Mouse (Mus musculus): ENCODE data around the gene Lrrc74a. TPM values are rescaled to one million over a fixed set of nuclear protein-coding genes. Genes with fewer than 3 reads are reported as not detected.

Lrrc74a gene
- polyA plus RNA-seq, 1 experiment from 2014 or later: not detected

GRCm38 (mm10) chr12:86764060-86764459 is 29.9 kb downstream of the Lrrc74a start:
- Histone ChIP-seq H3K27me3 (ENCODE audit: control insufficient read depth, insufficient read depth, low read depth, low read length) (no peaks in the 10 kb centered on the region), H3K4me3 (ENCODE audit: low read depth, low read length) (no peak overlapping the region), H3K9ac (ENCODE audit: low read depth, low read length) (no peak overlapping the region), H3K4me1 (ENCODE audit: control insufficient read depth, low read depth, low read length) (no peaks in the 10 kb centered on the region), H3K4me2 (ENCODE audit: low read depth, low read length) (no peak overlapping the region), H3K27ac (ENCODE audit: low read length) (no peak overlapping the region), H3K9me3 (replicated peaks; ENCODE audit: control insufficient read depth, low read length) (no peaks in the 10 kb centered on the region), H3K36me3 (ENCODE audit: control insufficient read depth, insufficient read depth) (no peaks in the 10 kb centered on the region)
- 47% methylated on average over 6 of the region's 6 CpGs for WGBS (ENCODE audit: insufficient replicate concordance)
- ATAC-seq (ENCODE audit: low read depth): no peak

- Histone ChIP-seq H3K36me3 (ENCODE audit: control insufficient read depth, insufficient read depth) (no peaks in the 10 kb centered on the region), H3K4me2 (ENCODE audit: low read depth, low read length) (no peak overlapping the region), H3K4me3 (ENCODE audit: low read depth, low read length) (no peak overlapping the region), H3K27me3 (ENCODE audit: control insufficient read depth, insufficient read depth, low read depth, low read length) (no peaks in the 10 kb centered on the region), H3K9ac (ENCODE audit: low read depth, low read length) (no peak overlapping the region), H3K9me3 (replicated peaks; ENCODE audit: control insufficient read depth, low read length) (no peaks in the 10 kb centered on the region), H3K27ac (ENCODE audit: low read length) (no peak overlapping the region), H3K4me1 (ENCODE audit: control insufficient read depth, low read depth, low read length) (no peaks in the 10 kb centered on the region)
- no peak for ATAC-seq (ENCODE audit: low read depth)
- 70% methylated on average over 8 of the region's 8 CpGs for WGBS (ENCODE audit: insufficient replicate concordance)
Observed at GRCm38 (mm10) chr12:86766467-86766866, 32.3 kb downstream of the Lrrc74a start.

DNA sequence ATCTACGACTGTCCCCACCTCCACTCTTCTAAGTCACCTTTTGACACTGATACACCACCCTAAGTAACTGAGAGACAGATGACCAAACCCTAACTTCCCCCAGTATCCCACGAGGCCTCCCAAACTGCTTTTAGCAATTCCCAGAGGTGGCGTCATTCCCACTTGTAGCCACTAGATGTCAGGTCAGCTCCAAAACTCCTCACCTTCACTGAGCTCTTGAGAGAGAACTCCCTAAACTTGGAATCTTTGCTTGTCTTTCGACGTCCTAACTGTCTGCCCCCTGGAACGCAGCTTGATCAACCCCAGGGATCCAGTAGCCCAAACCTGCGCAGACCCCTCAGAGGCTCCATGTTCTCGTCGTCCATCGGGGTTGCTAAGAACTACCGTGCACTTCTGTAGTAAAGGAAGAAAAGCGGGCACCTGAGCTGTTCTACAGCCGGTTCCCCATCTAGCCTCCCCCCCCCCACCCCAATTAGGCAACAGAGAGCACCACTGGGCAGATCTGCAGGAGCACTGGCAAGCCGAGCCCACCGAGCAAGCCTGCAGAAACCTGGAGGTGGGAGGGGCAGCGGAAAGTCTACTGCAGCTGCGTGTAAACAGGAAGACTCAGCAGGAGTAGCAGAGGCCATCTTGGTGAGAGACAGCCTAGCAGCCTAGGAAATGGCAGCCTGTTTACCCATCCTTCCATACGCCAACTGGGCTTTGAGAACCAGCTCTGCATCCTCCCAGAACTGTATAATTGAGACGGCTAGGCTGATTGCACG is 33.9 kb downstream of the Lrrc74a start:
- Histone ChIP-seq H3K9me3 (replicated peaks; ENCODE audit: control insufficient read depth, low read length) (no peaks in the 10 kb centered on the region), H3K4me3 (ENCODE audit: low read depth, low read length) (no peak overlapping the region), H3K4me2 (ENCODE audit: low read depth, low read length) (no peak overlapping the region), H3K27ac (ENCODE audit: low read length) (no peak overlapping the region), H3K27me3 (ENCODE audit: control insufficient read depth, insufficient read depth, low read depth, low read length) (no peaks in the 10 kb centered on the region), H3K4me1 (ENCODE audit: control insufficient read depth, low read depth, low read length) (no peaks in the 10 kb centered on the region), H3K36me3 (ENCODE audit: control insufficient read depth, insufficient read depth) (no peaks in the 10 kb centered on the region), H3K9ac (ENCODE audit: low read depth, low read length) (no peak overlapping the region)
- ATAC-seq (ENCODE audit: low read depth): no peak
- WGBS (ENCODE audit: insufficient replicate concordance): 38% methylated on average over 20 of the region's 20 CpGs

GRCm38 (mm10) chr12:86768986-86769580 is 34.9 kb downstream of the Lrrc74a start:
- H3K4me3 ChIP-seq (ENCODE audit: low read depth, low read length): no peak overlapping the region
- no peaks in the 10 kb centered on the region for H3K4me1 ChIP-seq (ENCODE audit: control insufficient read depth, low read depth, low read length)
- H3K36me3 ChIP-seq (ENCODE audit: control insufficient read depth, insufficient read depth): no peaks in the 10 kb centered on the region
- no peak overlapping the region for H3K27ac ChIP-seq (ENCODE audit: low read length)
- no peak for ATAC-seq (ENCODE audit: low read depth)
- H3K27me3 ChIP-seq (ENCODE audit: control insufficient read depth, insufficient read depth, low read depth, low read length): no peaks in the 10 kb centered on the region
- H3K9ac ChIP-seq (ENCODE audit: low read depth, low read length): no peak overlapping the region
- no peaks in the 10 kb centered on the region for H3K9me3 ChIP-seq (replicated peaks; ENCODE audit: control insufficient read depth, low read length)
- H3K4me2 ChIP-seq (ENCODE audit: low read depth, low read length): no peak overlapping the region
- WGBS (ENCODE audit: insufficient replicate concordance): 22% methylated on average over 4 of the region's 4 CpGs

DNA sequence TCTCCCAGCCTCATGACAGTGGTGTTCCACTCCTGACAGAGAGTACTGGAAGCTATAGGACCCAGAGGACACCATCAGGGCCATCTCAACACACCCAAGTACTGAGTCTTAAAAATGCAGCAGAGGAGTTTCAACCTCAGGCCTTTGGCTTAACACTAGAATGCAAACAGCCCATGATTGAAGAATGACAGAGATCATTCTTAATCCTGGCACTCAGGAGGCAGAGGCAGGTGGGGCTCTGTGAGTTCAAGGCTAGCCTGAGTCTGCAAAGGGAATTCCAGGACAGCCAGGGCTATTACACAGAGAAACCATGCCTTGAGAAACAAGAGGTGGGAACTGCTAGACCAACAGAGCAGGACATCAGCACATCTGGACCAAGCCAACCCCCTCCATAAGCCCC is 35.6 kb downstream of the Lrrc74a start:
- Histone ChIP-seq H3K9me3 (replicated peaks; ENCODE audit: control insufficient read depth, low read length) (no peaks in the 10 kb centered on the region), H3K4me1 (ENCODE audit: control insufficient read depth, low read depth, low read length) (no peaks in the 10 kb centered on the region), H3K4me3 (ENCODE audit: low read depth, low read length) (no peak overlapping the region), H3K27ac (ENCODE audit: low read length) (no peak overlapping the region), H3K27me3 (ENCODE audit: control insufficient read depth, insufficient read depth, low read depth, low read length) (no peaks in the 10 kb centered on the region), H3K4me2 (ENCODE audit: low read depth, low read length) (no peak overlapping the region), H3K36me3 (ENCODE audit: control insufficient read depth, insufficient read depth) (no peaks in the 10 kb centered on the region), H3K9ac (ENCODE audit: low read depth, low read length) (no peak overlapping the region)
- no peak for ATAC-seq (ENCODE audit: low read depth)

GRCm38 (mm10) chr12:86770261-86770670 is 36.1 kb downstream of the Lrrc74a start:
- no peaks in the 10 kb centered on the region for H3K27me3 ChIP-seq (ENCODE audit: control insufficient read depth, insufficient read depth, low read depth, low read length)
- H3K36me3 ChIP-seq (ENCODE audit: control insufficient read depth, insufficient read depth): no peaks in the 10 kb centered on the region
- WGBS (ENCODE audit: insufficient replicate concordance): 40% methylated on average over 4 of the region's 4 CpGs
- no peak overlapping the region for H3K4me3 ChIP-seq (ENCODE audit: low read depth, low read length)
- no peak overlapping the region for H3K9ac ChIP-seq (ENCODE audit: low read depth, low read length)
- no peak for ATAC-seq (ENCODE audit: low read depth)
- H3K9me3 ChIP-seq (replicated peaks; ENCODE audit: control insufficient read depth, low read length): no peaks in the 10 kb centered on the region
- no peak overlapping the region for H3K27ac ChIP-seq (ENCODE audit: low read length)
- H3K4me2 ChIP-seq (ENCODE audit: low read depth, low read length): no peak overlapping the region
- H3K4me1 ChIP-seq (ENCODE audit: control insufficient read depth, low read depth, low read length): no peaks in the 10 kb centered on the region

DNA sequence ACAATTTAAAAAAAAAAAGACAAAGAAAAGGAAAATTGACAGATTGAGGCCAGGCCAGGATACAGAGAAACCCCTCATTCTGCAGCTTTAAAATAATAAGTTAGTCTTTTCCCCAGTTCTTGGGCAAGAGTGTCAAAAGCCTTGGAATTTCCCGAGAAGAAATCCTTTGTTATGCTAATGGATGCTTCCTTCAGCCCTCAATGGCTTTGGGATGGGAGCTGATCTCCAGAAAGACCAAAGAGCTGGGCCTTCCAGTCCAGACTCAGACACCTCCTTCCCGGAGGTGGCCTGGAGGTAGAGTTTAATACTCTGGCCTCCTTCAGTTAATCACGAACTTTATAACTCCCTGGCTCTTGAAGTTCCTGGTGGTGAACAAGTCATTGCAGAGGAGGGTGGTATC is 36.8 kb downstream of the Lrrc74a start:
- no peak for ATAC-seq (ENCODE audit: low read depth)
- Histone ChIP-seq H3K9me3 (replicated peaks; ENCODE audit: control insufficient read depth, low read length) (no peaks in the 10 kb centered on the region), H3K9ac (ENCODE audit: low read depth, low read length) (no peak overlapping the region), H3K36me3 (ENCODE audit: control insufficient read depth, insufficient read depth) (no peaks in the 10 kb centered on the region), H3K4me3 (ENCODE audit: low read depth, low read length) (no peak overlapping the region), H3K4me2 (ENCODE audit: low read depth, low read length) (no peak overlapping the region), H3K4me1 (ENCODE audit: control insufficient read depth, low read depth, low read length) (no peaks in the 10 kb centered on the region), H3K27ac (ENCODE audit: low read length) (no peak overlapping the region), H3K27me3 (ENCODE audit: control insufficient read depth, insufficient read depth, low read depth, low read length) (no peaks in the 10 kb centered on the region)
- WGBS (ENCODE audit: insufficient replicate concordance): 36% methylated on average over 3 of the region's 3 CpGs

DNA sequence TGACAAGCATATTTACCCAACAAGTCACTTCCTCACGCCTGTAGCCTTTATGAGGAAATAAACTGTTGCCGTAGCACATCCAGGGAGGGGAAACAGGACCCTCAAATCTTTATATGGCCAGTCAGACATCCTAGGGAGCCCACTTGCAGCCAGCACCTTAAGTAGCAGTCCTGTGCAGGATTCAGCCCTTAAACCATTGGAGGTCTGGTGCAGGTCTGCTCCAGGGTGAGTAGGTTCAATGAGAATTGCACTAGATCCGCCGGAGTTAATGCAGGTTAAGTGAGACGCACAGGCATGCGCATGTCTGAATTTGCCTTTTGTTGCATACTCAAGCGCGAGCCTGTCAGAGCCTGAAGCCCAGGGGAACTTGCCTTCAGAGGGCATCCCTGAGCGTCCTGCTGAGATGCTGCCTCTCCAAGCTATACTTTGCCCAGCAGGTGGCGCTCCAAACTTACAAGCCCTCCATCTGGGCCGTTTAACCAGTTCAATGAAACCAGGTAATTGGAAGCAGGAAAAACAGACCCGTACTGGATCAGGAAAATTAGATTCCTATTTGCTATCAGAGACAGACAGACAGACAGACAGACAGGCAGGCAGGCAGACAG is 37.8 kb downstream of the Lrrc74a start:
- no peak overlapping the region for H3K4me3 ChIP-seq (ENCODE audit: low read depth, low read length)
- H3K4me1 ChIP-seq (ENCODE audit: control insufficient read depth, low read depth, low read length): no peaks in the 10 kb centered on the region
- no peaks in the 10 kb centered on the region for H3K9me3 ChIP-seq (replicated peaks; ENCODE audit: control insufficient read depth, low read length)
- 6% methylated on average over 12 of the region's 12 CpGs for WGBS (ENCODE audit: insufficient replicate concordance)
- no peak overlapping the region for H3K9ac ChIP-seq (ENCODE audit: low read depth, low read length)
- no peaks in the 10 kb centered on the region for H3K36me3 ChIP-seq (ENCODE audit: control insufficient read depth, insufficient read depth)
- ATAC-seq (ENCODE audit: low read depth): peak; percentile 64
- no peak overlapping the region for H3K27ac ChIP-seq (ENCODE audit: low read length)
- H3K4me2 ChIP-seq (ENCODE audit: low read depth, low read length): no peak overlapping the region
- no peaks in the 10 kb centered on the region for H3K27me3 ChIP-seq (ENCODE audit: control insufficient read depth, insufficient read depth, low read depth, low read length)

DNA sequence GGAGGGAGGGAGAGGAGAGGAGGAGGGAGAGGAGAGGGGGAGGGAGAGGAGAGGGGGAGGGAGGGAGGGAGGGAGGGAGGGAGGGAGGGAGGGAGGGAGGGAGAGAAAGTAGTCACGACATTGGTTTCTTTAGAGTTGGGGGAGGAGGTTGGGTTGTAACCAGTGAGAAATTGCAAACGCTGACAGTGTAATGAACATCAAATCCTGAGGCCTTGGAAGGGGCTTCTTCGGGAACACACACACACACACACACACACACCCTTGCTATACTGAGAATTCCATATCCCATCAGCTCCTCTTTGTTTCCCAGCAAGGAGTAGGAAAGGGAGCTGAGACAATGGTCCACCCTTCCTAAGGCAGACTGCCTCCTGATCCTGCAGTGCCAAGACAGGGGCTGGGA is 38.4 kb downstream of the Lrrc74a start:
- WGBS (ENCODE audit: insufficient replicate concordance): 44% methylated on average over 3 of the region's 3 CpGs

More for the DNA sequence above, 38.4 kb downstream of the Lrrc74a start:
- no peak overlapping the region for H3K27ac ChIP-seq (ENCODE audit: low read length)
- no peak overlapping the region for H3K4me2 ChIP-seq (ENCODE audit: low read depth, low read length)
- no peaks in the 10 kb centered on the region for H3K27me3 ChIP-seq (ENCODE audit: control insufficient read depth, insufficient read depth, low read depth, low read length)
- H3K9me3 ChIP-seq (replicated peaks; ENCODE audit: control insufficient read depth, low read length): no peaks in the 10 kb centered on the region
- no peaks in the 10 kb centered on the region for H3K4me1 ChIP-seq (ENCODE audit: control insufficient read depth, low read depth, low read length)
- no peak overlapping the region for H3K9ac ChIP-seq (ENCODE audit: low read depth, low read length)
- H3K4me3 ChIP-seq (ENCODE audit: low read depth, low read length): no peak overlapping the region
- no peaks in the 10 kb centered on the region for H3K36me3 ChIP-seq (ENCODE audit: control insufficient read depth, insufficient read depth)
- no peak for ATAC-seq (ENCODE audit: low read depth)
